11 mouse cellular contexts compared by ENCODE assay signal in genomic region chr2:28008261-28008660, GRCm38 (mm10).
DNase-seq lines count a peak whose midpoint lies in the region; ATAC-seq and TF ChIP-seq lines count a peak whose summit lies in the region.
"Had no signal": no experiment of that assay in that cellular context is flagged by ENCODE, and none has a peak within 500 bp of the region (broad histone marks: within the 10 kb centered on the region; RNA-seq: fewer than 3 reads in every experiment).

No protein-coding gene starts in this region.

- TF ChIP-seq CTCF in midbrain, postnatal 0 days (IDR thresholded peaks at IDR 0.05): no peak

- H3K36me3 ChIP-seq in forebrain, embryonic 13.5 days (ENCODE audit: poor library complexity, severe bottlenecking): no peaks in the 10 kb centered on the region
- H3K36me3 ChIP-seq in forebrain, embryonic 10.5 days (replicated peaks): peaks cover 22% of the 10 kb centered on the region; the same call in 1 of the 2 replicates
- no peaks in the 10 kb centered on the region for H3K36me3 ChIP-seq in hindbrain, embryonic 15.5 days
- H3K36me3 ChIP-seq in hindbrain, embryonic 10.5 days: peaks cover 25% of the 10 kb centered on the region
- no peaks in the 10 kb centered on the region for H3K36me3 ChIP-seq in midbrain, embryonic 14.5 days (ENCODE audit: control insufficient read depth, insufficient read depth, low read length)
- H3K36me3 ChIP-seq in midbrain, embryonic 11.5 days (ENCODE audit: control insufficient read depth, insufficient read depth, low read length): no peaks in the 10 kb centered on the region; the same call in 1 of the 2 replicates
- H3K36me3 ChIP-seq in midbrain, postnatal 0 days (ENCODE audit: insufficient read depth, low read length): no peaks in the 10 kb centered on the region
- H3K36me3 ChIP-seq: forebrain, embryonic 15.5 days; G1E had no signal

- H3K4me3 ChIP-seq in forebrain, embryonic 13.5 days: no peak overlapping the region
- H3K4me3 ChIP-seq in forebrain, embryonic 10.5 days: no peak overlapping the region
- no peak overlapping the region for H3K4me3 ChIP-seq in hindbrain, embryonic 15.5 days
- H3K4me3 ChIP-seq in hindbrain, embryonic 10.5 days: no peak overlapping the region
- H3K4me3 ChIP-seq in midbrain, embryonic 14.5 days (replicated peaks; ENCODE audit: low read depth, low read length): no peak overlapping the region
- H3K4me3 ChIP-seq in midbrain, embryonic 11.5 days (ENCODE audit: low read depth, low read length): no peak overlapping the region
- H3K4me3 ChIP-seq in midbrain, postnatal 0 days (ENCODE audit: low read depth, low read length): no peak overlapping the region
- H3K4me3 ChIP-seq: forebrain, embryonic 15.5 days; limb, embryonic 13.5 days had no signal

- no peaks in the 10 kb centered on the region for H3K27me3 ChIP-seq in forebrain, embryonic 13.5 days
- H3K27me3 ChIP-seq in forebrain, embryonic 10.5 days (ENCODE audit: poor library complexity, severe bottlenecking): no peaks in the 10 kb centered on the region
- no peaks in the 10 kb centered on the region for H3K27me3 ChIP-seq in hindbrain, embryonic 15.5 days
- no peaks in the 10 kb centered on the region for H3K27me3 ChIP-seq in hindbrain, embryonic 10.5 days (ENCODE audit: insufficient read depth, poor library complexity, severe bottlenecking)
- H3K27me3 ChIP-seq in midbrain, embryonic 14.5 days (ENCODE audit: control insufficient read depth, insufficient read depth, low read length): no peaks in the 10 kb centered on the region
- no peaks in the 10 kb centered on the region for H3K27me3 ChIP-seq in midbrain, embryonic 11.5 days (ENCODE audit: control insufficient read depth, insufficient read depth, low read length)
- H3K27me3 ChIP-seq in midbrain, postnatal 0 days (ENCODE audit: insufficient read depth, low read length): no peaks in the 10 kb centered on the region
- H3K27me3 ChIP-seq: forebrain, embryonic 15.5 days; limb, embryonic 13.5 days had no signal

- H3K9ac ChIP-seq in forebrain, embryonic 13.5 days: no peak overlapping the region
- no peak overlapping the region for H3K9ac ChIP-seq in hindbrain, embryonic 15.5 days
- no peak overlapping the region for H3K9ac ChIP-seq in midbrain, embryonic 14.5 days (replicated peaks; ENCODE audit: low read length)
- no peak overlapping the region for H3K9ac ChIP-seq in midbrain, embryonic 11.5 days (ENCODE audit: low read length)
- no peak overlapping the region for H3K9ac ChIP-seq in midbrain, postnatal 0 days (replicated peaks; ENCODE audit: low read length, poor library complexity, severe bottlenecking)
- H3K9ac ChIP-seq: forebrain, embryonic 15.5 days; limb, embryonic 13.5 days had no signal

- H3K9me3 ChIP-seq in forebrain, embryonic 13.5 days (replicated peaks): no peaks in the 10 kb centered on the region
- H3K9me3 ChIP-seq in forebrain, embryonic 10.5 days: no peaks in the 10 kb centered on the region
- no peaks in the 10 kb centered on the region for H3K9me3 ChIP-seq in hindbrain, embryonic 15.5 days
- no peaks in the 10 kb centered on the region for H3K9me3 ChIP-seq in hindbrain, embryonic 10.5 days
- no peaks in the 10 kb centered on the region for H3K9me3 ChIP-seq in midbrain, embryonic 14.5 days (ENCODE audit: control insufficient read depth, low read length)
- no peaks in the 10 kb centered on the region for H3K9me3 ChIP-seq in midbrain, embryonic 11.5 days (ENCODE audit: control insufficient read depth, low read length)
- no peaks in the 10 kb centered on the region for H3K9me3 ChIP-seq in midbrain, postnatal 0 days (ENCODE audit: low read length)
- H3K9me3 ChIP-seq: forebrain, embryonic 15.5 days; G1E; limb, embryonic 13.5 days had no signal

- 0 out of 2 replicates have a peak overlapping the region, but pooled peaks have one; percentile 8 for H3K27ac ChIP-seq in forebrain, embryonic 13.5 days
- H3K27ac ChIP-seq in forebrain, embryonic 10.5 days: no peak overlapping the region
- peak overlapping the region; percentile 67 for H3K27ac ChIP-seq in hindbrain, embryonic 15.5 days (replicated peaks)
- no peak overlapping the region for H3K27ac ChIP-seq in hindbrain, embryonic 10.5 days
- peak overlapping the region; percentile 52; the same call in 1 of the 2 replicates for H3K27ac ChIP-seq in midbrain, embryonic 14.5 days (replicated peaks; ENCODE audit: low read depth, low read length)
- H3K27ac ChIP-seq in midbrain, embryonic 11.5 days (ENCODE audit: low read depth, low read length): no peak overlapping the region
- H3K27ac ChIP-seq in midbrain, postnatal 0 days (ENCODE audit: low read depth, low read length): 0 out of 2 replicates have a peak overlapping the region, but pooled peaks have one; percentile 26
- H3K27ac ChIP-seq: limb, embryonic 13.5 days had no signal

- WGBS in forebrain, embryonic 13.5 days: 47% methylated on average over 4 of the region's 4 CpGs
- 91% methylated on average over 4 of the region's 4 CpGs for WGBS in forebrain, embryonic 10.5 days
- 28% methylated on average over 4 of the region's 4 CpGs for WGBS in hindbrain, embryonic 15.5 days
- 88% methylated on average over 4 of the region's 4 CpGs for WGBS in hindbrain, embryonic 10.5 days
- 39% methylated on average over 4 of the region's 4 CpGs for WGBS in midbrain, embryonic 14.5 days
- WGBS in midbrain, embryonic 11.5 days: 90% methylated on average over 4 of the region's 4 CpGs
- WGBS in midbrain, postnatal 0 days: 31% methylated on average over 4 of the region's 4 CpGs

- H3K4me2 ChIP-seq in forebrain, embryonic 13.5 days: no peak overlapping the region
- H3K4me2 ChIP-seq in hindbrain, embryonic 15.5 days: no peak overlapping the region
- H3K4me2 ChIP-seq in midbrain, embryonic 14.5 days (ENCODE audit: low read length): no peak overlapping the region
- no peak overlapping the region for H3K4me2 ChIP-seq in midbrain, embryonic 11.5 days
- no peak overlapping the region for H3K4me2 ChIP-seq in midbrain, postnatal 0 days (ENCODE audit: low read depth, low read length, poor library complexity, severe bottlenecking)
- H3K4me2 ChIP-seq: forebrain, embryonic 15.5 days; limb, embryonic 13.5 days had no signal

- no peak for DNase-seq in forebrain, embryonic 10.5 days (ENCODE audit: extremely low spot score, low spot score)
- no peak for DNase-seq in hindbrain, embryonic 10.5 days (ENCODE audit: low spot score)
- DNase-seq in midbrain, embryonic 14.5 days: peak; percentile 57
- no peak for DNase-seq in midbrain, embryonic 11.5 days (ENCODE audit: low spot score, missing footprints)
- DNase-seq in midbrain, postnatal 0 days (ENCODE audit: low spot score): peak; percentile 55
- no peak for DNase-seq in frontal cortex, postnatal 25 days (ENCODE audit: low spot score in 2 of 2)

- no peak for ATAC-seq in forebrain, embryonic 13.5 days
- ATAC-seq in hindbrain, embryonic 15.5 days (ENCODE audit: low FRiP score, low read depth): no peak
- ATAC-seq in midbrain, embryonic 14.5 days (ENCODE audit: low FRiP score, low TSS enrichment): no peak
- ATAC-seq in midbrain, embryonic 11.5 days (ENCODE audit: low FRiP score): no peak
- ATAC-seq in midbrain, postnatal 0 days (ENCODE audit: low FRiP score): no peak
- ATAC-seq: forebrain, embryonic 15.5 days had no signal

- H3K4me1 ChIP-seq in forebrain, embryonic 13.5 days: peaks cover 19% of the 10 kb centered on the region
- H3K4me1 ChIP-seq in forebrain, embryonic 10.5 days: peaks cover 4% of the 10 kb centered on the region; the same call in 1 of the 2 replicates
- H3K4me1 ChIP-seq in hindbrain, embryonic 15.5 days (replicated peaks): peaks cover 20% of the 10 kb centered on the region
- 0 out of 2 replicates have a peak, but pooled peaks cover 3% of the 10 kb centered on the region for H3K4me1 ChIP-seq in hindbrain, embryonic 10.5 days (replicated peaks)
- H3K4me1 ChIP-seq in midbrain, embryonic 14.5 days (ENCODE audit: control insufficient read depth, insufficient read depth, low read length): peaks cover 5% of the 10 kb centered on the region; the same call in 1 of the 2 replicates
- H3K4me1 ChIP-seq in midbrain, embryonic 11.5 days (ENCODE audit: control insufficient read depth, insufficient read depth, low read length): no peaks in the 10 kb centered on the region
- 0 out of 2 replicates have a peak, but pooled peaks cover 3% of the 10 kb centered on the region for H3K4me1 ChIP-seq in midbrain, postnatal 0 days (ENCODE audit: insufficient read depth, low read length)

Comparison
In these comparisons a context has a peak if more than half of its experiments do, and no peak if none do; other contexts are left out.
1. H3K27ac ChIP-seq: peak in forebrain, embryonic 13.5 days (single experiment), hindbrain, embryonic 15.5 days (single experiment), midbrain, embryonic 14.5 days (single experiment) and midbrain, postnatal 0 days (single experiment); none in forebrain, embryonic 10.5 days (single experiment), hindbrain, embryonic 10.5 days (single experiment) and midbrain, embryonic 11.5 days (single experiment).
2. DNase-seq: peak in midbrain, embryonic 14.5 days (single experiment) and midbrain, postnatal 0 days (single experiment); none in forebrain, embryonic 10.5 days (single experiment), hindbrain, embryonic 10.5 days (single experiment), midbrain, embryonic 11.5 days (single experiment) and frontal cortex, postnatal 25 days (0 of 2).